Mouse (Mus musculus) liver, embryonic 14.5 days (tissue): ENCODE data around the gene 1600002K03Rik.

Experiments used
- CTCF ChIP-seq: IDR thresholded peaks from 2 replicates; pipeline ENCODE4 v1.5.1; 2016; ENCODE audit warnings: antibody characterized with exemption, low read depth, control low read depth
- EP300 ChIP-seq: IDR thresholded peaks from 2 replicates; pipeline ENCODE4 v1.6.1; 2016; ENCODE audit warnings: antibody characterized with exemption, low read depth

DNA sequence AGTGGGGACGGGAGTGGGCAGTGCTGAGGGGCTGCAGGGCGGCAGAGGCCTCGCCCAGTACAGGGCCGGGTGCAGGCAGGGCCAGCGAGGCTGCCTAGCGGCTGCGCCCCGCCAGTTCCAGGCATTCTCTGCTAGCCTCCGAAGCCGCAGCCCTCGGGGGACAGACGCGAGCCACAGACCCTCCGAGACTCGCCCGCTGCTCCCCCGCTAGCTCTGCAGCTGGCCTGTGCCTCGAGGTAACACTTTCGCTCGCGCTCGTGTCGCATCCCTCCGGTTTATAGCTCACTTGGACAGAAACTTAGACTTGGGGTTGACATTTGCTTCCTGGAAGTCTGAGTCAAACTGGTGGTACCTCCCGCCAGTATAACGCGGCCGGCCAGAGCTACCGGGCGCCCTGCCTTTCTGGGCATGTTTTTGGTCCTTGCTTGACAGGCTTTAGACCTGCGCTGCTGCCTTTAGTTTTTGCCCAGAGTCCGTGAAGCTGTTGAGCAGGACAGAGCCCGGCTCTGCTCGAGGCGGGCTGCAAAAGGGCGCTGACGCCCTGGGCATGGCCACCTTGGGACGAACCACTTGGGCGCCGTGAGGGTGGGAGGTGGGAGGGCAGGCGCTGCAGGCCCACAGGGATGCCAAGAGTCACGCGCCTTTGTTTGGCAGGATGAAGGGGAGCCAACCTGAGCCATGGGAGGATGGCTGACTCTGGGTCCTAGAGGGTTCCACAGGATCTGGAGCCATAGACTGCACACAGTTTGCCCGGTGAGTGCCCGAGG is 801 bp upstream of the 1600002K03Rik start:
- no peak for TF ChIP-seq CTCF
- no peak for TF ChIP-seq EP300
